Comparison of ENCODE assay signal across 8 mouse cellular contexts in genomic region chr10:122096980-122097844, GRCm38 (mm10). TPM values are rescaled to one million over a fixed set of nuclear protein-coding genes. Genes with fewer than 3 reads are reported as not detected.
DNase-seq lines count a peak whose midpoint lies in the region; ATAC-seq lines count a peak whose summit lies in the region.

Gene Rxylt1 (minus strand): TSS chr10:122097371.

- H3K9ac ChIP-seq in hindbrain, embryonic 15.5 days, result peak within 1 kb of the TSS; percentile 86

- peak; percentile 96 for DNase-seq in T-cell, adult 2 months (ENCODE audit: low spot score)
- DNase-seq in cerebellum, postnatal 36 days, result peak; percentile 86 to 89
- DNase-seq in frontal cortex, postnatal 36 days (ENCODE audit: low spot score in 2 of 2), result peak; percentile 93
- DNase-seq in left cerebral cortex, adult 11 months (ENCODE audit: low spot score), result peak; percentile 95
- DNase-seq in lung, postnatal 4 days, result peak; percentile 97 to 98
- peak; percentile 96 for DNase-seq in retina, postnatal 7 days (ENCODE audit: low read depth, low spot score)
- peak; percentile 80 for DNase-seq in urinary bladder, adult 2 months (ENCODE audit: low spot score)

- no peaks in the 10 kb centered on the region for H3K9me3 ChIP-seq in hindbrain, embryonic 15.5 days

- WGBS in hindbrain, embryonic 15.5 days, result 1% methylated on average over 45 of the region's 48 CpGs

- H3K27ac ChIP-seq in hindbrain, embryonic 15.5 days (replicated peaks), result peak within 1 kb of the TSS; percentile 93

- no peaks in the 10 kb centered on the region for H3K27me3 ChIP-seq in hindbrain, embryonic 15.5 days

- H3K4me2 ChIP-seq in hindbrain, embryonic 15.5 days, result peak within 1 kb of the TSS; percentile 91

- peaks cover 12% of the 10 kb centered on the region for H3K4me1 ChIP-seq in hindbrain, embryonic 15.5 days (replicated peaks)

- H3K36me3 ChIP-seq in hindbrain, embryonic 15.5 days, result 0 out of 2 replicates have a peak, but pooled peaks cover 6% of the 10 kb centered on the region

- H3K4me3 ChIP-seq in hindbrain, embryonic 15.5 days, result peak within 1 kb of the TSS; percentile 89

- peak; percentile 98 for ATAC-seq in hindbrain, embryonic 15.5 days (ENCODE audit: low FRiP score, low read depth)

RNA-seq across cellular contexts. Expression of gene Rxylt1, which starts in this region (rescaled TPM):
- polyA plus RNA-seq in hindbrain, embryonic 15.5 days (2015; fragmentation: Nextera tagmentation; extraction: Ambion mirVana), result 39.5 and 42.3 TPM in 2 replicates
- polyA plus RNA-seq in urinary bladder, adult 2 months (2012; rRNA removed), result 22.8 and 27.8 TPM in 2 replicates

Comparison
In these comparisons a context has a peak if more than half of its experiments do, and no peak if none do; other contexts are left out.
1. Peak in every context shown above with its lines: DNase-seq, ATAC-seq, H3K4me3 ChIP-seq and H3K27ac ChIP-seq.